Mouse (Mus musculus): ENCODE measurements at regions not wholly inside any gene's neighbourhood (a gene's known extent, or its start where the extent isn't known, plus 50 kb on each side); places are given as distances from the start of the nearest gene placed in this dataset.

DNA sequence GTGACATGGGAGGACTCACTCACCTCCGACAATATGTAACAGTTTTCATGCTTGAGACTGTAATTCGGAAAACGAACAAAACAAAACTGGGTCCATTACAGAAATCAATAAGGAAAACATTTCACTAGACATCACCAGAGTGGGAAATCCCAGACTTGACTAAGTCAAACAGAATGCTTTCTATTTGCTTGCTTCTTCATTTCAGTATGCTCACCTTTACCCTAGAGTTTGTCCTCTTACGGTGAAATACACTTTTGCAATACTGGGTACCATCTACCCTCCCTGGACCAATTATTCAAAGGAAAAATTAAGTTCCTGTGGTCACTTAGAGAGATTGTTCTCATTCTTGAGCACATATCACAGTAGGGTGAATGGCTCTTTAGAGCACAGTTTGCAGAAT is 613.4 kb upstream of the 4930412O13Rik start:
- no peak for DNase-seq (ENCODE audit: low spot score)

DNA sequence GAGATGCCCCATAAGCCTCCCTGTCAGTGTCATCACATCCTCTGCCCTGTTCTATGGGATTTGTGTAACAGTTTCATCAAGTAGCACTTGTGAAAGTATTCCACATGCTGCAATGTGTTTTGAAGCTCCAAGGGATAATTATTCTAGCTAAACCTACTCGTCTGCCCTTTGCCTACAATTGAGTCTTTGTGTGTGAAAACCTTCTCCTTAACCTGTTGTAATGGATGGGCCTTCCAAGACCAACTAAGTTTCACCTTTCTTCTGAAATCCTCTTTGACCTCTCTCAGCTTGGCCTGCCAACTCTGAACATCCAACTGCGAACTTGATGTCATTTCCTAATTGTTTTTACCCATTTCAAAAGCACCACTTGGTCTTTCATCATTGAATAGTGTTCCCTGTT is 597.6 kb upstream of the 4930412O13Rik start:
- DNase-seq (ENCODE audit: low spot score) = no peak

GRCm38 (mm10) chr2:9285800-9286199 is 595.3 kb upstream of the 4930412O13Rik start:
- DNase-seq (ENCODE audit: low spot score) = no peak

- DNase-seq (ENCODE audit: low spot score) = no peak
These were observed 594.0 kb upstream of the 4930412O13Rik start for GRCm38 (mm10) chr2:9287077-9287476.

GRCm38 (mm10) chr2:9287623-9288022 is 593.4 kb upstream of the 4930412O13Rik start:
- no peak for DNase-seq (ENCODE audit: low spot score)

- DNase-seq (ENCODE audit: low spot score) = no peak
These were observed 549.3 kb upstream of the 4930412O13Rik start for GRCm38 (mm10) chr2:9331630-9332352.

DNA sequence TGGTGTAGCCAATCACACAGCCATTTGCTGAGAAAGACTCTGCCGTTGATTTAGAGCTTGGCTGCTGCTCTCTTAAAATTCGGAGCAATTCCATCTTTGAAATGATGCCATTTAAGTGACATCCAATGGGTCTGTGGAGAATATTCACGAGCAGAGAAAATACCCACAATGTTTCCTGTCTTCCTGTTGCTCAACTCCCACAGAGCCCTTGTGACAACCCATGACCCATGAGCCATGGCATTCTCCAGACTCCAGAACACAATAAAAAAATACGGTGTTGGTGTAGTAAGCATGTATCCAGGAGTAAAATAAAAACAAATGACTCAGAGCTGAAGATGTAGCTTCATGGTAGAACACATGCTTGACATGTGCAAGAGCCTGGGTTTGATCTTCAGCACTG is 532.1 kb upstream of the 4930412O13Rik start:
- DNase-seq (ENCODE audit: low spot score) = no peak

DNA sequence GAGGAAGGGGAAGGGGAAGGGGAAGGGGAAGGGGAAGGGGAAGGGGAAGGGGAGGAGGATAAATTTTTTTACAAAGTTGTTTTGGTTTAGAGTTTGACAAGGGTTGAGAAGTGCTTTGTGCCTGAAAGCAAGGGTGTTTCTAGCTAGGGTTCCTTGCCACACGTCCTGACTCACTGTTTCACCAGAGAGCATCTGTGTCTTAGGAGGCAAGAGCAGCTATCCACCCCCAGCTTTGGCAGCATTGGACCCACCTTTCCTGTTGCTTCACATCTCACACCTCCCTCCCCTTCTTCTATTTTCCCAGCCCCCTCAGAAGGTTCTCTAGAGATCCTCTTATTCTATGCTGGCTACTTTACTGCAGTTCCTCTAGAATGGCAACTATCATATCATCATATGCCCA is 531.1 kb upstream of the 4930412O13Rik start:
- DNase-seq (ENCODE audit: low spot score) = no peak

- no peak for DNase-seq (ENCODE audit: low spot score)
These were observed 528.9 kb upstream of the 4930412O13Rik start for GRCm38 (mm10) chr2:9352190-9352589.

GRCm38 (mm10) chr2:9360020-9360419 is 521.0 kb upstream of the 4930412O13Rik start:
- no peak for DNase-seq (ENCODE audit: low spot score)

GRCm38 (mm10) chr2:9367801-9368584 is 513.1 kb upstream of the 4930412O13Rik start:
- no peak for DNase-seq (ENCODE audit: low spot score)

DNA sequence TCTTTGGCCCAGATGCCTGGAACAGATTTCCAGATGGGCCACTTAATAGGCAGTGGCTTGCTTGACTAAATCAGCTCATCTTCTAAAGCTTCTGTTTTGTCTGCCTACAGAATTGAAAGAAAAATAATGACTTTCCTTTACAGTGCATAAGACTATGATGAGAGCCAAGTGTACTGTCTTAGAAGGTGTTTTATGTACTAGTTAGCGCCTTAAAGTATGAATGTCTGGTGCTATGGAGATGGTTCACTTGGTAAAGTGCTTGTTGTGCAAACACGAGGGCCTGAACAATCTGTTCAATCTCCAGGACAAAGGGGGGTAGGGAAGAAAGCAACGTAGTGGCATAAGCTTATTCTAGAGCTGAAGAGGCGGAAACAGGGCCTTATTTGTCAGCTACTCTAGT is 511.5 kb upstream of the 4930412O13Rik start:
- DNase-seq (ENCODE audit: low spot score) = no peak

- DNase-seq (ENCODE audit: low spot score) = no peak
These were observed 494.5 kb upstream of the 4930412O13Rik start for GRCm38 (mm10) chr2:9386566-9386965.

DNA sequence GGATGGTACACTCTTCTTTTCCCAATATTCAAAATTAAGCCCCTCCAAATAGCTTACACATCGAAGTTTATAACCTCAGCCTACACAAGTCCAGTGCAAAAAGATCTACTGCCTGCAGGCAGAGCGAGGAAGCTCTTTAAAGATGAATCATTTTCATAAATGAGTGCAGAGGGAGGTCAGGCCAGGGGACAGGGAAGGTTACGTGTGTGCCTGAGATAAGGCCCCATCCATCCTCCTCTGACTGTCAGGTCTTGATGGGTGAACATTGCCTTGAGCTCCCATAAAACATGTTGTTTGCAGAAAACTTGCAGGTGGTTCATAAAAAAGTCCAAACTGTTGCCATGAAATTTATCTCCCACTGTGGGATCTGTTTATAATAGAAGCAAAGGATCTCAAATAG is 493.0 kb upstream of the 4930412O13Rik start:
- no peak for DNase-seq (ENCODE audit: low spot score)

GRCm38 (mm10) chr2:9395379-9395999 is 485.6 kb upstream of the 4930412O13Rik start:
- no peak for DNase-seq (ENCODE audit: low spot score)

DNA sequence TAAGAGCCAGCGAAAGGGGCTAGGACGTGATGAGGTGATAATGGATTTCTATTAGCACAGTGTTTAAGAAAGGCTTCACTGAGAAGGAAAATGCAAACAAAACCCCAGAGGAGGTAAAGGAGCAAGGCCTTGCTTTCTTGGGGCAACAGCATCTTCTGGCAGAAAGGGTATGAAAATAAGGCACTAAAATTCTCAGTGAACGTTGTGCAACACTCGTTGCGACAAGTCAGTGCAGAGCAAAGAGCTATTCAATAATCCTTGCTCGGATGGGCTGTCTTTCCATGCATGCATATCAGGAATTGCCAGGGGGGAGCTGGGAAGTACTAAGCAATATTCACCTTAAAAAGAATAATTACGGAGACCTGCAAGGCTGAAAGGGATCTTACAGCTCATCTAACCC is 479.6 kb upstream of the 4930412O13Rik start:
- no peak for DNase-seq (ENCODE audit: low spot score)

DNA sequence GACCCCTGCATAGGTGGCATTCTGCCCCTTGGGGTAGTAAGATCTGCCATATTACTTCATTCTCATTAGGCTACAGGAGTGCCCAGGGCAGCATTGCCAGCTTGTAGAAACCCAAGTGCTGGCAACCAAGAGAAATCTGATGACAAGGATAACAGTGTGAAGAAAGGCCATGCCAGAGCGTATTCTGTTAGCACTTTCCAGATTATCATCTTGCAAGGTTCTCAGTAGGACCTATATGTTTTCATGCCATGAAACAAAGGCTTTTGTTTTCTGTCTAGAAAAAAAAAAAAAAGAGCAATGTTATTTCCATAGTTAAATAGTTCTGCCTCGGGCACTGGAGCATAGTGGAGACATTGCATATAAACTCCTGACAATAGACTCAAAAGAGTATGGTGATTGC is 478.8 kb upstream of the 4930412O13Rik start:
- DNase-seq (ENCODE audit: low spot score) = no peak

DNA sequence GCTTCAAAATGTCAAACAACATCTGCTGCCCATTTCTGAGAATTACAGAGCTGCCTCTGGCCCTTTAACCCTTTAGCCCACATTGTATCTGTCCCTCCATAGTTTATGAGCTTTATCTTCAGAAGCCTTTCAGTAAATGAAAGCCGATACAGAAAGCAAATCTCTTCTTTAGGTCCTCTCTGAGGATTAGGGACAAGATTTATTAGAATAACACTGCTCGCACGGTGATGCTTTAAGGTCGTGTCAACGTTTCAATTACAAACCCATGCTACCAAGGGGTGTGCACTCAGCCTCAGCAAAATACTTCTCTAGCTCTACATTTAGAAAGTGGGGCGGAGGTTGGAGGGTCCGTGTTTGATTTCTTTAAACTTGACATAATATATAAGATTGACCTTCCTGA is 472.0 kb upstream of the 4930412O13Rik start:
- DNase-seq (ENCODE audit: low spot score) = no peak

- DNase-seq (ENCODE audit: low spot score) = no peak
These were observed 458.4 kb upstream of the 4930412O13Rik start for GRCm38 (mm10) chr2:9422686-9423085.

- no peak for DNase-seq (ENCODE audit: low spot score)
These were observed 457.5 kb upstream of the 4930412O13Rik start for GRCm38 (mm10) chr2:9423534-9423933.

DNA sequence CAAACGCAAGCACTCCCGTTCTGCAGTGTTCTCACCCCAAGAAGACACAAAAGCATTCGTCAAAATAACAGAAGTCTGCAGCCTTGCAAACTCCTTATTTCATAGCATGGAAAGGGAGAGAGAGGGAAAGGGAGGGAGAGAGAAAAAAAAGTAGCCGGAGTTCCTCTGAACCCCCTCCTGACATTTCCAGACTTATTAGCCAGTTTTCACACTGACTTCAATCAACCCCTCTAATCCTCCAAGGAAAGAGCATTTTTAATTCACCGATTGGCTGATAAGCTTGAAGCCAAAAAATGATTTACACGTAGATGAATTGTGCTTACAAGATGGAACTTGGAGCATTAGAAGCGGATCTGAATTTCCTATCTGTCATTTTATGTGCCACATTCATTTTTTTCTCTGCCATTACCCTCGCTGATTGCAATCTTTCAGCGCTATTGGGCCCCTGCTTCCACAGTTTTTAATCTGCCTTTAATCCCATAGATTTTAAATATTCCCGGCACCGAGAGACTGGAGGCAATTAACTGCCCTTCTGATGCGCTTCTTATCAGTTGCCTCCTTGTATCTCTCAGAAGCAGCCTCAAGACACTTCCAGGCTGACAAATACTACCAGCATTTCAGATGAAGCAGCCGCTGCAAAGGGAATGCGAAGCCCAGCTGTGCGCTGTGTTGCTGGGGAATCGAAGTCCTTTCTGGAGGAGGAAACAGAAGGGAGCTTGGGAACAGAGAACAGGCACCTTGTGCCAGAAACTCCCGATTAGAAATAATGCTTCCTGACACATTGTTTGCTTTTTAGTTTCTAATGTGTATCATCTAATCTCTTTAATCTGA is 447.7 kb upstream of the 4930412O13Rik start:
- no peak for DNase-seq (ENCODE audit: low spot score)
